Mouse (Mus musculus) thymus, postnatal 36 days (tissue): ENCODE results near the gene 1700030K09Rik.

Experiments
- DNase-seq, 2 experiments: peaks; one replicate each; pipeline ENCODE4 v3.0.0; 2022; ENCODE audit warnings: mixed read lengths in 2 of 2

The 1700030K09Rik gene

DNA sequence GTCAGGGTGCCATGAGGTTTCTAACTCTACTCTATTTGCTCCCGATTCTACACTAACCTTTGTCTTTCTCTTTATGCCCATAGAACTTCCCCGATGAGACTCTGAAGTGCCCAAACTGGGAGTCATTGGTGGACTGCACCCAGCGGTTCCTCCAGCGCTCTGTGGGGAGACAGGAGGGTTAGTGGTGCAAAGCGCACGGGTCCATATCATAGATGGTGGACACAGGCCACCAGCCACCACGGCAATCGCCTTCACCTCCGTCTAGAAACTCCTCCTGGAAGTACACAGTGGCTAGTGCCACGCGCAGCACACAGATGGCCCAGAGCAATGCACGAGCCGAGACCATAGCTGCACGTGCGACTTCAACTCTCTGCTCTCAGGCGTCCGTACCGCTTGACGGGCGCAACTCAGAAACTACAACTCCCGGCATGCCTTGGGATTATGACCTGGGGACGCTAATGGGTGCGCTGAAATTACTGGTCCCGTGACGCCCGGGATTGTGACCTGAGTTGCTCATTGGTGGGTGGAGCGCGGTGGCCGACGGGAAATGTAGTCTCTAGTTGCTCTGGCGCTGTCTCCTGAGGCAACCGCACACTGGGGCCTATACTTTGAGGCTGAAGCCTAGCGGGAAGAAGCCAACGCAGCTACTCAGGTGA lies at the start of gene 1700030K09Rik, which contains the start of gene Calr3:
TSS of gene 1700030K09Rik (plus strand) at position 543 of the 656 bp plus-strand sequence.
TSS of gene Calr3 (minus strand) at position 533 of the 656 bp plus-strand sequence.
- peak; percentile 97 to 99 for DNase-seq

DNA sequence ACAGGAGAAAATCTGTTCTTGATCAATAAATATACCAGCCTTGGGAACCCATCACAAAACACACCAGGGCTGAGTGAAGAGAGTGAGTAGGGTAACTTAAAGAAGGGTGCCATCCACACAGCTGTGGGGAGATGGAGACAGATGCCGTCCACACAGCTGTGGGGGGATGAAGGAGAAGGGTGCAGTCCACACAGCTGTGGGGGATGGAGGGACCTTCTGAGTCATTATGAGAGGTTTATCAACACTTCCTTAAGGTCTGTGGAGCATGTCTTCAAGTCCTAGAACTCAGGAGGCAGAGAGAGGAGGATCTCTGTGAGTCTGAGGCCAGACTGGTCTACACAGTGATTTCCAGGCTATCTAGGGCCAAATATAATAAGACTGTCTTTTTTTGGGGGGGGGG lies 42.3 kb upstream of the 1700030K09Rik start:
- no peak for DNase-seq

DNA sequence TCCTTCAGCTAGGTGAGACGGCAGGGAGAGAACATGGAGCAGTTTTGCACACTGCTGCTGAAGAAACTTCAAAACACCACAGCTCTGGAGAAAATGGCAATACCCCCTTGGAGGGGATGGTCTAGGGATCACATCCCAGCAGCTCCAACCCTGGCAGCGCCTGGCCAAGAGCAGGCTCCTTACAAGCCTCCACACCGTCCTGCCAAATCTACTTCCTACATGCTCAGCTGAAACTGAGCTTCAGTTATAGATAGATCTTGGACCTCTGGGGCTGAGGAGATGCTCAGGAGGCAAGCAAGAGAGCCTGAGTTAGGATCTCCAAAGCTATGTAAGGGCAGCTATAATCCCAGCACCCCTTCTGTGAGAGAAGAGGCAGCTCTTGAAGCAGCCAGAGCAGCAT lies 40.7 kb upstream of the 1700030K09Rik start:
- DNase-seq = no peak

DNA sequence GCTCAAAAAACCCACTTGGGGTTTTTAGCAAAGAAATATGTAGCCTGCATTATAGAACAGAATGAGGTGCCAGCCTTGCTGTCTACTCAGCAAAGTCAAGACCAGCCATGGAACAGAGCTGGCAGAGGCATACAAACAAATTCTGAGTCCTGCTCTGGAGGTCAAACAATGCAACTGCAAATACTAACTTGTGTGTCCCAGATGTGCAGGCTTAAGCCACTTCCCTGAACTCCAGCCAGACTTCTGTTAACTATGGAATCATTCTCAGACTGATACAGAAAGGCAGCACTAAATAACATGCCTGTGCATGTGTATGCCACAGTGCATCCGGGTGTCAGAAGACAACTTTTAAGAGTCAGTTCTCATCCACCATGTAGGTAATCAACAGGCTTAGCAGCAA lies 35.8 kb upstream of the 1700030K09Rik start:
- no peak for DNase-seq

DNA sequence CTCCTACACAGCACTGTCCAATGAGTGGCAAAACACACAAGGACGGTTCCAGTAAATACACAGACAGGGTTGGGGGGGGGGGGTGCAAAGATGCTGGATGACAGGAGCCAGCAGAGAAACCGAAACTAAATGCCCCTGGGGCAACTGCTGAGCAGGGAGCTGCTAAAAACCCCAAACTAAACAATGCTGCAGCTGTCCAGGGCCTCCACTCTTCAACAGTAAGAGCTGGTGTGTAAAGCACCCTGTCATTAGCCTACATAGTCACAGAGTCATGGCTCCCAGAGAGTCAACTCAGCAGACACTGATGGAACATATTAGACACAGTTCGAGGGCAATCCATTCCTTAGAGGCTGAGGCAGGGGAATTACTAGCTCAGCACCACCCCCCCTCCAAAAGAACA lies 34.2 kb upstream of the 1700030K09Rik start:
- no peak for DNase-seq

DNA sequence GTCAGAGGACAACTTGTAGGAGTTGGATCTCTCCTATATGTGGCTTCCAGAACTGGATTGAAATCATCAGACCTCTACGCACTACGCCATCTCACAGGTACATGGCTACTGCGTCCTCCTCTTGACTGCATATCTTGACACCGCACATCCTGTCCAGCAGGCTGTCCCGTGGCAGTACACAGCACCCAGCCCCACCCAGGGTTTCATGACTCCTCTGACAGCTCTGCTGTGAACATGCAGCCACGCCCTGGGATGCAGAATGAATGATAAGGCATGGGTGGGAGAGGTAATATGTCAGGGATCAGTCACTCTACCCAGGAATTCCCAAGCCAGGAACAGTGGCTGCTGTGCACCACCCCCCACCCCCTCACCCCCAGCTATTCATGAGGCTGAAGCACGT lies 29.8 kb upstream of the 1700030K09Rik start:
- DNase-seq = no peak

DNA sequence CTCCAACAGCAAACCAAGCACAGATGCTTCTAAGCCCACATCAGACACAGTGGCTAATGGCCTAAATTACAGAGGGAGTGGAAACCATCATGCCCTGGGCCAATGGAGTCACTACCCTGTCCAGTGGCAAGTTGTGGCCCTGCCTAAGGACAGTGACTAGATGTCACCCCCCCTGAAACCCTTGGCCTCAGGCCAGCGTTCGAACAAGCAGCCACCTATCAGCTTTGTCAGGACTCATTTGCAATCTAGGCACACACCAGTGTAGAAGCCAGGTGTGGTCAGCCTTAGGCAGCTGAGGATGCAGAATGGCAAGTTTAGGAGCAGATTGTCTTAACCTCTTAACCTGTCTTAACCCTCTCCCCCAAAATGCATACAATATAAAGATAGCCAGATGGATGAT lies 28.4 kb upstream of the 1700030K09Rik start:
- DNase-seq = no peak

DNA sequence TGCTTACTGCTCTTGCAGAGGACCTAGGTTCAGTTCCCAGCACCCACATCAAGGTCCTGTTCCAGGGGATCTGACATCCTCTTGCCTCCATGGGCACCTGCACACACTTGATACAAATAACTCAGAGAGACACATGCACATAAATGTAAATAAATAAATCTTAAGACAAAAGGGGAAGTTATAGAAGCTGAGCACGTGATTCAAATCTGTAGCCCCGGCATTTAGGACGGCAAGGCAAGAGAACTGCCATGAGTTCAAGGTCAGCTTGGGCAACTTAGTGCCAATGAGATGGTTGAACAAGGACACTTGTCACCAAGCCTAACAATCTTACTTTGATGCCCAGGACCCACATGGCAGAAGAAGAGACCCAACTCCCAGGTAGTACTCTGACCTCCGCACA lies 25.6 kb upstream of the 1700030K09Rik start:
- no peak for DNase-seq

DNA sequence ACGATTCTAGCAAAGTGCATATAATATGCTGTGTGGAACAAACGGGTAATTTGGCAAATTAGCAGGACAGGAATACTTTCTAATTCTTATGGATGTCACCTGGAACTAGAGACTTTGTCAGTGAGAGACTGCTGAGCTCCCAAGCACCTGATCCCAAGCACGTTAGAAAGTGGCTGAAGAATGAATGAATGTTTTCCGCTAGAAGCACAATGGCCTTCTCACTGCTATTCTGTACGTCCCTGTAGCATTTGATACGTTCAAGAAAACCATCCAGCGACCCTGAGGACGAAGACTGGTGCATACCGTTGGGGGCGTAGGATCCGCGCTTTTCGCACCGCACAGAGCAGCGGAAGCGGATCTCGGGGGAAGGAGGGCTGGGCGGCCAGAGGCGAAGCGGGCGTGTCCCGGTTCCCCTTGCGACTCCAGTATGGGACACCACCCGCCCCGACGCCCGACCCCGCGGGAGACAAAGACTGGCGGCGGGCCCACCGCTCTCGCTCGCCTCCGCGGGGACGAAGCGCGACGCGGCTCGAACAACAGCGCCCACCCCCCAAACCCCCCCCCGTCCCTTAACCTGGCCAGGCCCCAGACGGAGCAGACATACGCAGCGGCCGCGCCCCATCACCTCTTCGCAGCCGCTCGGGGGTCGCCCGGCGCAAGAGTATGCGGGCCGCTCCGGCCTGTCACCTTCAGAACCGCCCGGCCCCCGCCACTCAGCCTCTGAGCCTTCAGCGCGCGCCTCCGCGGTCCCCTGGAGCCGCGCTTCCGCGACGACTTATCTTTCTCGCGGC lies 22.9 kb upstream of the 1700030K09Rik start:
- DNase-seq = peak; percentile 61 to 73

DNA sequence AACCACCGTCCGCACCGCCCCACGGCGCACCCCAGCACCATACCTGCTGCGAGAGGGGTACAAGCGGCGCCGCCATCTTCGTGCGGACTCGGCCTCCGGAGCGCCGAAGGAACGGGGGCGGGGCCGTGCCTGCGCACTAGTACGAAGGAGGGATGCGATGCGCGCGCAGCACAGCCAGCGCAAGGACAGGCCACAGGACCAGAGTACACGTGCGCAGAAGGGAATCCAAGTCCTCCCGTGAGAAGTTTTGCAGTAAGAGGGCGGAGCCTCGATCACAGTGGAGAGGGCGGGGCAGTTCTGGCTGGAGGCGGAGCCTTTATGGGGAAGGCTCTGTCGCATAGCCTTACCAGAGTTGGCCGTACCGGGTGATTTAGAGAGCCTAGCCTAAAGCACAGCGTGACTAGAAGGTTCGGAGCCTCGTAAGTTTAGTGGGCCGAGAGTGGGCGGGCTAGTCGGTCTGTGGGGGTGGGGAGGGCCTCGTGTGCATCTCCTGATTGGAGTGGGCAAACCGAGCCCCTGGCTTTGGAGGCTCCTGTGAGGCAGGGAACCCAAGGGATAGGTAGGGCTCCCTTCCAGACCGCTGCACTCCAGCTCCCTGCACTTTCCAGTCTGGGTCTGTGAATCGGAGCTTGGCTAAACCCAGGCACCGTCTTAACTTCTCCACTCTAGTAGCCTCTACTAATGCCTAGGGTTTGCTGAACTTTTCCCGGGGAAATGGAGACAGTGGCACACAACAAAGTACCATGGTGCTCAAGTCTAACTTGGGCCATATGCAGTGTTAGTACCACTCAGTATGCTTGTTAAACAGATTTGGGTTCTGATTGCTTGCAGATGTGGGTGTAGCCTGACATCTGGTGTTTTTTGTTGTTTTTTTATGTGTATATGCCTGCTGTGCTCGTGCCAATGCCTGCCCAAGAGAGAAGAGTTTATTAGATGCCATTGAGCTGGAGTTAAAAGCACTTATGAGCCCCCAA lies 22.0 kb upstream of the 1700030K09Rik start, which contains the start of gene Eps15l1:
TSS of gene Eps15l1 (minus strand) at position 99 of the 974 bp plus-strand sequence.
- peak; percentile 99 for DNase-seq

DNA sequence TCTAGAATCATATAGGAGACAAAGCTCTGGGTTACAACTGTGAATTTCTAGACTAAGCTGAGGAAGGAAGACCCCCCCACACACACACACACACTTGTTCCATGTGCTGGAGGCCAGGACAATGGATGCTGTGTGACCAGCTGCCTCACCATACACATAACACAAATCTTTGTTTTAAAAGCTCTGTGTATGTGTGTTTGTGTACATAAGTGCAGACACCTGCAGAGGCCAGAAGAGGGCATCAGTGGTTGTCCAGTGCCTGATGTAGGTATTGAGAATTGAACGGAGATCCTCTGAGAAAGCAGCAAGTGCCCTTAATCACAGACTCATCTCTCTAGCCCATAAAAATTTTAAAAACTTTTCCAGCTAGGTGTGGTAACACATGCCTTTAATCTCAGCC lies 20.8 kb upstream of the 1700030K09Rik start:
- DNase-seq = no peak

DNA sequence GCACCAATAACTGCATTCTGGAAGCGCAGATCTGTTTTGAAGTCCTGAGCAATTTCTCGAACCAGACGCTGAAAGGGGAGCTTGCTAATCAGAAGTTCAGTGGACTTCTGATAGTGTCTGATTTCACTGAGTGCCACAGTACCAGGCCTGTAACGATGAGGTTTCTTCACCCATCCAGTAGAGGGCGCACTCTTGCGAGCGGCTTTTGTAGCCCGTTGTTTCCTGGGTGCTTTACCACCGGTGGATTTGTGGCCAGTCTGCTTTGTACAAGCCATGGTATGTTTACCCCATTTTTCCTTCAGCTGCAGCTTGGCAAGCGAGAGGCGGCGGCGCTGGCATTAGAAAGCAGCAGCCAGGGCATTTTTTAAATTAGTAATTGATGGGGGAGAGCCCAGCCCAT lies 14.0 kb upstream of the 1700030K09Rik start:
- peak; percentile 51 to 53 for DNase-seq

DNA sequence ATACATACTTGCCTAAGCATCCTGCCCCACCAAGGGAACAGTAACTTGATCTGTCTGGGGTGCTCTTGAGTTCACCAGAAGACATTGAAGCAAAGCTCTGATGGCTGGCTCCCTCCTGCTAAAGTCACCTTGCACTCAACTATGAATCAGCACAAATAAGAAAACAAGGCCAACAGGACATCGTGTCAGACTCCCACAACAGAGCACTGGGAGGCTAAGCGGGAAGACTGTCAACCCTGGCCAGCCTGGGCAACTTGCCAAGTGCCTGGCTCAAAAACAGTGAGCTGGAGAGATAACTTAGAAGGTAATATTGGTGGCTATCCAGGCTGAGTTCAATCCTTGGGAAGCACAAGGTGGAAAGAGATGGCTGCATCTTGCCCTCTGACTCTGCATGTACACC lies 8.7 kb upstream of the 1700030K09Rik start:
- no peak for DNase-seq

DNA sequence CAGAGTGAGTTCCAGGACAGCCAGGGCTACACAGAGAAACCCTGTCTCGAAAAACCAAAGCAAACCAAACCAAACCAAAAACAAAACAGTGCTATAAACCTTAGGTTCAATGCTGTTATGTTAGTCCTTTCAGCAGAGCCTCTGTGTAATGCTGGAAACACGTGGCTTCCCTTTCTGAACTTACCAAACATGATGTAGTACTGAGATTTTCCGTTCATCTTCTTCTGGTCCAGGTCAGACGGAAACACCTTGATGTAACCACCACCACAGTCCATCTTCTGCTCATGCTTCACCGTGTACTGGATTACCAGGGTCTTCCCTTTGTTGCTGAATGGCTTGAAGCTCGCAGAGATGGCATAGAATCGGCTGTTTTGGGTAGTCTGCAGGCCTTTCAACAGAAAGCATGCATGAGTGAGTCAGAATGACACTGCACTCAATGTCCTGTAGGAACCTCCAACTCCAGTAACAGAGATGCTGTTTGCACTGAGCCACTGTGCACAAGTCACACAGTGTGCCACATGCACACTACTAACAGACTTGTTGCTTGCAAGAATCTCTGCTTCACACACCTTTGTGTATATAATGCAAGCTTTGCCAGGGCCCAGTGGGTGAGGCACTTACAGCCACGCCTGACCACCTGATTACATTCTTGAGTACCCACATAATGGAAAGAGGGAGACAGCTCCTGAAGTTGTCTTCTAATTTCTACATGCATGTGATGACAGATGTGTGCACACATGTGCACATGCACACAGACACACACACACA lies 5.2 kb upstream of the 1700030K09Rik start:
- no peak for DNase-seq

DNA sequence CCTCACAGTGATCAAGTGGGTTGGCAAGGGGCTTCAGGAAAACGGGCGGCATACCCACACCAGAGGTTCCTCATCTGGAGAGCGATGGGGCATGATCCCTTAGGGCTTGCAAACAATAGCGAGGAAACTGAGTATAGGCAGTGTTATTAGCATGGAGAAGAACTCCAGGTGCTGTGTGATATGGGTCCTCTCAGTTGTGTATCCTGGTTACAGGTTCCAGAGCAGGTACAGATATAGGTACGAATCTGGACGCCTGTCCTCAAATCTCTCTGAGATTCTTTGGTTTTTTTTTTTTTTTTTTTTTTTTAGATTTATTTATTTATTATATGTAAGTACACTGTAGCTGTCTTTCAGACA lies 292 bp downstream of the 1700030K09Rik start:
- DNase-seq = no peak

DNA sequence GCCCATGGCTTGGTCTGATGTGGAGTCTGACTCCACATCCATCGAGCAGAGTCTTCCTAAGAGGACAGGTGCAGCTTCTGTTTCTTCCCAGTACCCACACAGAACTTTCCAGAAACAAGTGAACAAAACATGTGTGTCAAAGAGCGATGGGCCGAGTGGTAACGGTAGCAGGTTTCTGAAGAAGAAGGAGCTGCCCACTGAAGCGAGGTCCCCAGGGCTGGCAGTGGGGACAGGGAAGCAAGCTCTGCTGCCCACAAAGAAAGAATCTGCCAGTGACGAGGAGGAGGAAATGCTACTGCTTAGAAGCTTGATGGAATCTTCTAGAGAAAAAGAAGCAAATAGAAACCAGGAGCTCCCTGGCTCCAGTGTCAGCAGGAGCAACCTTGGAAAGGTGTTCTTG lies 1.4 kb downstream of the 1700030K09Rik start:
- no peak for DNase-seq

DNA sequence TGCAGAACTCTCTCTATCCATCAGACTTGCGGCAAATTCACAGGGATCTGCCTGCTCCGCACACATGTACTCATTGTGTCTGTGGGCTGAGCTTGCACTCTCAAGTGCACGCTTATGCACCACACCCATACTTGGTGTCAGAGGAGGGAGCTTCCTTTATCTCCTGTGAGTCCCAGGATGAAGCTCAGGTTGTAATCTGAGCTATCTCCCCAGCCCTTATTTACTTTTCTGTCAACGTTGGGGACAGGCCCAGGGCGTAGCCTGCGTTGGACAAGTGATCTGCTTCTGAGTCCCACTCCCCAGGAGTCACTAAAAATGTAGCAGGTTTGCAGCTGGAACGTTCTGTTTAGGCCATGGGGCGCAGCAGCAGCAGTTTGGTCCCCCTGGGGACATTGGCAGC lies 7.8 kb downstream of the 1700030K09Rik start:
- DNase-seq = no peak

DNA sequence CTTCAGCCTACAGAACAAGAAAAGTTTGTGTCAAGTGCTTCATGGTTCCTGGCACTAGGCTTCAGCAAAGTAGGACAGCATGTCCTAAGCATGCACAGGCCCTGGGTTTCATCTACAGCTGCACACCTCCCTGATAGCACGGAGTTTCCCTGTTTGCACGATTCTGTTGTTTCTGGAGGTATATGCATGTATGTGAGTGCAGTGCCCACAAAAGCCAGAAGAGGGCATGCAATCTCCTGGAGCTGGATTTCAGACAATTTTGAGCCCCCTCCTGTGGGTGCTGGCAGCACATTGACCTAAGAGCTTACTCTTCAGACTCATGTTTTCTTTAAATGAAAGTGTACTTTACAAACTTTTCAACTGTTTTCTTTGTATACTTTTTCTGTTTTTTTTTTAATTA lies 10.2 kb downstream of the 1700030K09Rik start:
- DNase-seq = no peak

DNA sequence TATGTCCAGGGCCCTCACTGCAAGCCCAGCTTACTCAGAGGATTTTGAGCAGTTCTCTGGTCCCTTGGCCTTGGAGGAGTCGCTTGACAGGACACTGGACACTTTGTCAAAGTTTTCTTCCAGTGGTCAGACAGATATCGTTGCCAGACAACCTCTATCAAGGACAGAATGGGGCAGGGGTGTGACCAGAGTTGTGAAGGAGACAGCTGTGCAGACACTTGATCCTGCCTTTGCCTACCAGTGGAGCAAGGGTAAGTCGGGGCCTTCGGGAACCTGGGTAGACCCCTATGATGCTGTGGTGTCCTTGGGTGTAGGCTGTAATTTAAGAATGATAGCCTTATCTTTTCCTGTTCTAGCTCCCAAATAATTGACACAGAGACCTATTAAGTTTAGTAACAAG lies 11.6 kb downstream of the 1700030K09Rik start:
- no peak for DNase-seq

DNA sequence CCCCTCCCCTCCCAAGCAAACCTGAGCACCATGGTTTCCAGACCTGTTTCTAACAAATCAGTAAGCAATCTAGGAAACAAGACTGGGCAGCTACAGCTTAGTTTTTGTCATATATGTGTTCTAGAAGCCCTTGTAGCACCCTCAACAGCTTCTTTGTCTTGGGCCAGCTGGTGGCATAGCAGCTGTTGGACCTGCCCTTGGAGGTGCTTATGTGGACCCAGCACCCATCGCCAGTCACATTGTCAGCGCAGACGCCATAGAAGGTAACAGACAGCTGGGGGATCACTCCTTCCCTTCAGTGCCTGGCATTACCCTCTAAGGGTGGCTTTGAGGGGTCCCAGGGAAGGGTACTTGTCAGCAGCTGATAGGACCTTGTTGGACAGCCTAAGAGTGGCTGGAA lies 14.1 kb downstream of the 1700030K09Rik start:
- no peak for DNase-seq

DNA sequence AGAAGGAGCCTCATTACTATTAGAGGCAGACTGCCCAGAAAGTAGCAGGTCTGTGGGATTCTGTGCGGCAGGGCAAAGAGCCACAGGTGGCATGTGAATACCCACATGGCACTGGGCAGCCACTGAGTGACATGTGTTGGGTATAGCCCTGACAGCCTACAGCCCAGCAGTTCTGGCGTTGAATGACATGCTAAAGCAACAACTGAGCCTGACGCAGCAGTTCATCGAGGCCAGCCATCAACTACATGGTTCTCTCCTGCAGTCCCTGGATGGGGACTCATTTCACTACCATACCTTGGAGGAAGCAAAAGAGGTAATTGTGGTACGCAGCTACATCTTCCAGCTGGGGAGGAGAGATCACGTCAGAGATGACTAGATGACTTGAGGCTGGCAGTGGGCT lies 14.8 kb downstream of the 1700030K09Rik start:
- no peak for DNase-seq

DNA sequence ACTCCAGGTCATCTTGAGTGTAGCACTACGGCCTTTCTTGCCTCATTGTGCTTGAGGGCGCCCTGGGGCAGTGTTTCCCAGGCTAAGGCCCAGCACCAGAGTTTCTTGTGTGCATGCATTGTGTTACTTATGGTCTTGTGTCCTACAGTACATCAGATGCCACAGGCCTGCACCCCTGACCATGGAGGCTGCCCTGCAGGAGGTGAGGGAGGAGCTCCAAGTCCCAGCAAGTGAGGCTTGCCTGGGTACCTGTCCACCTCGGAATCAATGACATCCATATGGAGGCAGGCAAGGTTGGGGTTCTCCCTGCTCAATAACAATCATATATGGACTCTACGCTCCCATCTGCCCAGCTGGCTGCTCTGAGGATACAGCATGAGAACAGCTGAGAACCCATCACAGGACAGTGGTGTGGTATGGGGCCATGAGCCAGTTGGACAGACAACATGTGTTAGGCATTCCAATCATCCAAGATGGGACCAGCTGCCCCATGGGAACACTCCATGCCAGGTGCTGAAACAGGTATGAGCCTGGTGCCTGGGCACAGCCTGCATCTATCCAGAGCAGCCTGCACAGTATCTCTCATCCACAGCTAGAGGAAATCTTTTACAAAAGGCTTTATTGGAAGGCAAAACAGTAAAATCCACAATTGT lies 16.3 kb downstream of the 1700030K09Rik start:
- no peak for DNase-seq
